Mouse (Mus musculus) Muller cell, postnatal 12 days (primary cell): Measurements from ENCODE around the gene Spin1.
A peak's percentile ranks its signal among the peaks of the same experiment; 100 is the strongest.
"Not testable (repeated sequence)": the region's sequence is repeated elsewhere in the genome, so short reads cannot be mapped to it uniquely, and the experiment has no call there.

Experiments
- DNase-seq: peaks from one replicate; pipeline ENCODE4 v3.0.0-alpha.2; 2015; ENCODE audit errors: inconsistent ontology term

The Spin1 gene

GRCm38 (mm10) chr13:51100233-51101015 lies at the start of gene Spin1:
Spin1 (plus strand) TSS chr13:51100880.
- DNase-seq: peak; percentile 77

- no peak for DNase-seq
Measured at GRCm38 (mm10) chr13:51051016-51051415, 49.7 kb upstream of the Spin1 start.

- DNase-seq: no peak
Measured at GRCm38 (mm10) chr13:51052408-51052807, 48.3 kb upstream of the Spin1 start.

GRCm38 (mm10) chr13:51063024-51063423 lies 37.7 kb upstream of the Spin1 start:
- DNase-seq: no peak

- no peak for DNase-seq
Measured at GRCm38 (mm10) chr13:51063721-51064120, 37.0 kb upstream of the Spin1 start.

GRCm38 (mm10) chr13:51064429-51064828 lies 36.3 kb upstream of the Spin1 start:
- DNase-seq: no peak

- DNase-seq: no peak
Measured at GRCm38 (mm10) chr13:51071063-51071680, 29.5 kb upstream of the Spin1 start.

GRCm38 (mm10) chr13:51071763-51072276 lies 28.9 kb upstream of the Spin1 start:
- DNase-seq: peak; percentile 16

GRCm38 (mm10) chr13:51072917-51073843 lies 27.5 kb upstream of the Spin1 start:
- peak; percentile 4 for DNase-seq

GRCm38 (mm10) chr13:51074081-51074680 lies 26.5 kb upstream of the Spin1 start:
- peak; percentile 17 for DNase-seq

- not testable (repeated sequence) for DNase-seq
Measured at GRCm38 (mm10) chr13:51076191-51076590, 24.5 kb upstream of the Spin1 start.

- not testable (repeated sequence) for DNase-seq
Measured at GRCm38 (mm10) chr13:51078586-51078985, 22.1 kb upstream of the Spin1 start.

GRCm38 (mm10) chr13:51080801-51081200 lies 19.9 kb upstream of the Spin1 start:
- DNase-seq: no peak

GRCm38 (mm10) chr13:51084241-51084640 lies 16.4 kb upstream of the Spin1 start:
- no peak for DNase-seq

- no peak for DNase-seq
Measured at GRCm38 (mm10) chr13:51085941-51086340, 14.7 kb upstream of the Spin1 start.

- DNase-seq: no peak
Measured at GRCm38 (mm10) chr13:51087253-51087652, 13.4 kb upstream of the Spin1 start.

GRCm38 (mm10) chr13:51088207-51088606 lies 12.5 kb upstream of the Spin1 start:
- no peak for DNase-seq

GRCm38 (mm10) chr13:51089058-51089457 lies 11.6 kb upstream of the Spin1 start:
- no peak for DNase-seq

GRCm38 (mm10) chr13:51090105-51090661 lies 10.5 kb upstream of the Spin1 start:
- DNase-seq: no peak

- DNase-seq: no peak
Measured at GRCm38 (mm10) chr13:51093430-51093829, 7.2 kb upstream of the Spin1 start.
